Mouse (Mus musculus): ENCODE data around the gene P3h2.

DNA sequence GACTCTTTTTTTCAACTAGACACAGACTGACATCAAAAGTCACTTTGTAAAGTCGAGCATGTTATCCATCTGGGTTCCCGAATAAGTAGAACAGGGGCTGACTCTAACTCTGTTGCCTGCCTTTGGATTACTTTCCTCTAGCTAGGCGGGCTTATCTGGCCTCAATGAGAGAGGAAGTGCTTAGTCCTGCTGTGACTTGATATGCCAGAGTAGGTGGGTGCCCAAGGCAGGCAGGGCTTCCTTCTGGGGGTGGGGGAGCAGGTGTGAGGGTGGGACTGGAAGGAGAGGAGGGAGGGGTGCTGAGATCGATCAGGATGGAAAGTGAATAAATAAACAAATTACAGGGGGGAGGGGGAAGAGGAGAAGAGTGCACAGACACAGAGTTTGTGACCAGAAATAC lies 11.7 kb downstream of the P3h2 start:
- TF ChIP-seq EP300 (IDR thresholded peaks at IDR 0.05; ENCODE audit: low read depth) = no peak
- no peak for TF ChIP-seq CTCF (IDR thresholded peaks at IDR 0.05; ENCODE audit: low read depth)

Measured in heart, postnatal 0 days (tissue).